Mouse (Mus musculus): ENCODE measurements around the gene Adam12.

DNA sequence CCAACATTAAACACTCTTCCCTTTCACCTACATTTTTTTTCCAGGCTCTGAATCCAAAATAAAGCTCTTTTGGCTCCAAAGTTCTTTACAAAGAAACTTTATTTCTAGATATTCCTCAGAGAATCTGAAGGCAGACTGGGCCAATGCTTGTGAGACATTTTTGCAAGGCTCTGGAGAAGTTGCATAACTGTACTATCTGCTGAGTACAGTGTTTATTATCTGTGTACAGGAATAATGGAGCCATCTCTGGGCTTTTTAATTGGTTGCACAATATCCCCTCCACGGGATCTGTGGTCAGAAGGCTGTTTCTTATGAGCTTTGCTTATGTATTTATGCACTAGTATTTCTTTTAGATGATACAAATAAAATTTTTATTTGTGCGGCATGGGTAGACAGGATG lies 54.9 kb downstream of the Adam12 start:
- TF ChIP-seq EP300 (optimal IDR thresholded peaks at IDR 0.05) = no peak
- TF ChIP-seq CTCF (IDR thresholded peaks at IDR 0.05; ENCODE audit: low read depth) = no peak

Data from stomach, postnatal 0 days (tissue).